Comparison of ENCODE assay signal across 10 mouse cellular contexts in genomic region chr1:86497986-86498385, GRCm38 (mm10). TPM values are rescaled to one million over a fixed set of nuclear protein-coding genes. Genes with fewer than 3 reads are reported as not detected.
DNase-seq lines count a peak whose midpoint lies in the region; ATAC-seq and TF ChIP-seq lines count a peak whose summit lies in the region.
"Had no signal": no experiment of that assay in that cellular context is flagged by ENCODE, and none has a peak within 500 bp of the region (broad histone marks: within the 10 kb centered on the region; RNA-seq: fewer than 3 reads in every experiment).

No protein-coding gene starts in this region.

- H3K27me3 ChIP-seq in forebrain, embryonic 12.5 days: peaks cover 3% of the 10 kb centered on the region; the same call in 1 of the 2 replicates
- H3K27me3 ChIP-seq in forebrain, postnatal 0 days (ENCODE audit: insufficient read depth, low read length): no peaks in the 10 kb centered on the region
- H3K27me3 ChIP-seq in neural tube, embryonic 11.5 days (ENCODE audit: control insufficient read depth, insufficient read depth, low read length): no peaks in the 10 kb centered on the region
- H3K27me3 ChIP-seq in neural tube, embryonic 15.5 days (replicated peaks): no peaks in the 10 kb centered on the region
- H3K27me3 ChIP-seq in thymus, adult 2 months (ENCODE audit: control insufficient read depth, insufficient read depth, low read length): no peaks in the 10 kb centered on the region
- H3K27me3 ChIP-seq: embryonic facial prominence, embryonic 12.5 days had no signal

- peak overlapping the region; percentile 56; the same call in 1 of the 2 replicates for H3K27ac ChIP-seq in forebrain, embryonic 12.5 days
- H3K27ac ChIP-seq in forebrain, postnatal 0 days (ENCODE audit: low read depth, low read length): no peak overlapping the region
- H3K27ac ChIP-seq in neural tube, embryonic 11.5 days (ENCODE audit: low read depth, low read length): peak overlapping the region; percentile 17; the same call in 1 of the 2 replicates
- H3K27ac ChIP-seq in neural tube, embryonic 15.5 days (replicated peaks): no peak overlapping the region; the same call in 1 of the 2 replicates
- H3K27ac ChIP-seq in thymus, adult 2 months (ENCODE audit: control insufficient read depth, insufficient read depth, low read length): no peak overlapping the region
- H3K27ac ChIP-seq: embryonic facial prominence, embryonic 12.5 days had no signal

- WGBS in forebrain, embryonic 12.5 days: 73% methylated on average over 3 of the region's 3 CpGs
- WGBS in forebrain, postnatal 0 days: 62% methylated on average over 3 of the region's 3 CpGs
- 35% methylated on average over 3 of the region's 3 CpGs for WGBS in neural tube, embryonic 11.5 days
- 18% methylated on average over 3 of the region's 3 CpGs for WGBS in neural tube, embryonic 15.5 days
- WGBS in thymus, adult 2 months: 93% methylated on average over 3 of the region's 3 CpGs

- TF ChIP-seq CTCF in forebrain, postnatal 0 days (IDR thresholded peaks at IDR 0.05; ENCODE audit: low read depth): no peak
- no peak for TF ChIP-seq CTCF in thymus, adult 2 months (IDR thresholded peaks at IDR 0.05; ENCODE audit: borderline replicate concordance, control insufficient read depth, extremely low read depth, insufficient read depth, low read length, poor library complexity)

- H3K4me2 ChIP-seq in forebrain, embryonic 12.5 days: no peak overlapping the region
- H3K4me2 ChIP-seq in forebrain, postnatal 0 days (ENCODE audit: low read depth): no peak overlapping the region
- no peak overlapping the region for H3K4me2 ChIP-seq in neural tube, embryonic 11.5 days (ENCODE audit: low read depth)
- H3K4me2 ChIP-seq in neural tube, embryonic 15.5 days: no peak overlapping the region
- H3K4me2 ChIP-seq: embryonic facial prominence, embryonic 12.5 days had no signal

- no peak overlapping the region for H3K4me3 ChIP-seq in forebrain, embryonic 12.5 days (replicated peaks)
- no peak overlapping the region for H3K4me3 ChIP-seq in forebrain, postnatal 0 days (ENCODE audit: low read depth, low read length)
- H3K4me3 ChIP-seq in neural tube, embryonic 11.5 days (ENCODE audit: low read depth, low read length): no peak overlapping the region
- no peak overlapping the region for H3K4me3 ChIP-seq in neural tube, embryonic 15.5 days (replicated peaks)
- H3K4me3 ChIP-seq in thymus, adult 2 months (ENCODE audit: control insufficient read depth, insufficient read depth, low read length): no peak overlapping the region
- H3K4me3 ChIP-seq: embryonic facial prominence, embryonic 12.5 days had no signal

- peaks cover 39% of the 10 kb centered on the region for H3K4me1 ChIP-seq in forebrain, embryonic 12.5 days
- peaks cover 6% of the 10 kb centered on the region; the same call in 1 of the 2 replicates for H3K4me1 ChIP-seq in forebrain, postnatal 0 days (ENCODE audit: insufficient read depth)
- H3K4me1 ChIP-seq in neural tube, embryonic 11.5 days (ENCODE audit: control insufficient read depth, insufficient read depth, low read length): peaks cover 15% of the 10 kb centered on the region
- H3K4me1 ChIP-seq in neural tube, embryonic 15.5 days: peaks cover 45% of the 10 kb centered on the region
- H3K4me1 ChIP-seq in thymus, adult 2 months (replicated peaks; ENCODE audit: control insufficient read depth, insufficient read depth, low read length): peaks cover 21% of the 10 kb centered on the region

- ATAC-seq in forebrain, embryonic 12.5 days (ENCODE audit: low FRiP score): no peak
- no peak for ATAC-seq in forebrain, postnatal 0 days
- ATAC-seq in neural tube, embryonic 11.5 days (ENCODE audit: insufficient read depth, low FRiP score, low TSS enrichment): no peak
- no peak for ATAC-seq in neural tube, embryonic 15.5 days (ENCODE audit: low FRiP score)

- H3K9me3 ChIP-seq in forebrain, embryonic 12.5 days: no peaks in the 10 kb centered on the region
- H3K9me3 ChIP-seq in forebrain, postnatal 0 days (ENCODE audit: low read length): no peaks in the 10 kb centered on the region
- no peaks in the 10 kb centered on the region for H3K9me3 ChIP-seq in neural tube, embryonic 11.5 days (ENCODE audit: control insufficient read depth, low read length)
- no peaks in the 10 kb centered on the region for H3K9me3 ChIP-seq in neural tube, embryonic 15.5 days (replicated peaks)
- H3K9me3 ChIP-seq: embryonic facial prominence, embryonic 12.5 days had no signal

- no peaks in the 10 kb centered on the region for H3K36me3 ChIP-seq in forebrain, embryonic 12.5 days (replicated peaks)
- H3K36me3 ChIP-seq in forebrain, postnatal 0 days (ENCODE audit: insufficient read depth): no peaks in the 10 kb centered on the region
- no peaks in the 10 kb centered on the region for H3K36me3 ChIP-seq in neural tube, embryonic 11.5 days (ENCODE audit: control insufficient read depth, insufficient read depth, low read length)
- H3K36me3 ChIP-seq in neural tube, embryonic 15.5 days: no peaks in the 10 kb centered on the region
- H3K36me3 ChIP-seq in thymus, adult 2 months (ENCODE audit: control insufficient read depth, insufficient read depth, low read length): no peaks in the 10 kb centered on the region
- H3K36me3 ChIP-seq: embryonic facial prominence, embryonic 12.5 days had no signal

- no peak for DNase-seq in forebrain, postnatal 0 days
- DNase-seq in neural tube, embryonic 11.5 days (ENCODE audit: low spot score): no peak
- peak; percentile 60 to 73 for DNase-seq in kidney, postnatal 4 days
- DNase-seq in testis, postnatal 14 days (ENCODE audit: low spot score): peak; percentile 35
- no peak for DNase-seq in frontal cortex, postnatal 14 days (ENCODE audit: low spot score in 2 of 2)
- DNase-seq in thymus, adult 2 months: no peak
- DNase-seq: adrenal gland, postnatal 25 days had no signal

- TF ChIP-seq POLR2A in thymus, adult 2 months (IDR thresholded peaks at IDR 0.05; ENCODE audit: control insufficient read depth, extremely low read depth, insufficient read depth, low read length, poor library complexity): no peak

- H3K9ac ChIP-seq in forebrain, embryonic 12.5 days: no peak overlapping the region
- no peak overlapping the region for H3K9ac ChIP-seq in forebrain, postnatal 0 days
- no peak overlapping the region for H3K9ac ChIP-seq in neural tube, embryonic 11.5 days (ENCODE audit: low read length)
- no peak overlapping the region for H3K9ac ChIP-seq in neural tube, embryonic 15.5 days (replicated peaks)

RNA-seq across cellular contexts. Expression of gene Ptma, which starts 28.5 kb away (rescaled TPM):
- 3,257 and 3,328 TPM in 2 replicates for polyA plus RNA-seq in forebrain, embryonic 12.5 days (2016; fragmentation: Nextera tagmentation; extraction: Ambion mirVana)
- total RNA-seq in forebrain, postnatal 0 days (2014; rRNA removed): 1,921 and 1,968 TPM in 2 replicates
- polyA plus RNA-seq in forebrain, postnatal 0 days (2015; fragmentation: Nextera tagmentation; extraction: Ambion mirVana): 1,724 and 1,908 TPM in 2 replicates
- 2,926 and 3,268 TPM in 2 replicates for polyA plus RNA-seq in neural tube, embryonic 11.5 days (2014; fragmentation: Nextera tagmentation; extraction: Ambion mirVana)
- polyA plus RNA-seq in neural tube, embryonic 15.5 days (2015; fragmentation: Nextera tagmentation; extraction: Ambion mirVana): 1,254 and 1,565 TPM in 2 replicates
- polyA plus RNA-seq in thymus, adult 2 months (2012; rRNA removed): 2,341 and 3,054 TPM in 2 replicates

Comparison
In these comparisons a context has a peak if more than half of its experiments do, and no peak if none do; other contexts are left out.
1. H3K27ac ChIP-seq: peak in forebrain, embryonic 12.5 days (single experiment) and neural tube, embryonic 11.5 days (single experiment); none in forebrain, postnatal 0 days (single experiment), neural tube, embryonic 15.5 days (single experiment) and thymus, adult 2 months (single experiment).
2. DNase-seq: peak in kidney, postnatal 4 days (2 of 2) and testis, postnatal 14 days (single experiment); none in forebrain, postnatal 0 days (single experiment), neural tube, embryonic 11.5 days (single experiment), frontal cortex, postnatal 14 days (0 of 2) and thymus, adult 2 months (single experiment).